Mouse (Mus musculus) forebrain, embryonic 10.5 days (tissue): Measurements from ENCODE around the gene Pawr. TPM values are rescaled to one million over a fixed set of nuclear protein-coding genes. Genes with fewer than 3 reads are reported as not detected.
A peak's percentile ranks its signal among the peaks of the same experiment; 100 is the strongest.
"Not testable (repeated sequence)": the region's sequence is repeated elsewhere in the genome, so short reads cannot be mapped to it uniquely, and the experiment has no call there.

Experiments used
- DNase-seq: peaks from one replicate; pipeline ENCODE4 v3.0.0-alpha.2; 2017; ENCODE audit warnings: low spot score; ENCODE audit errors: extremely low spot score
- H3K27ac ChIP-seq: fragments of 300-500 bp; sonication (generic); 2 replicates; pipeline ENCODE4 v1.5.1; 2016; ENCODE audit warnings: mild to moderate bottlenecking
- H3K27me3 ChIP-seq: fragments of 300-500 bp; sonication (generic); 2 replicates; pipeline ENCODE4 v1.6.1; 2016; ENCODE audit warnings: mild to moderate bottlenecking; ENCODE audit not compliant: poor library complexity, severe bottlenecking
- H3K36me3 ChIP-seq: fragments of 300-500 bp; sonication (generic); replicated peaks from 2 replicates; pipeline ENCODE4 v1.6.1; 2016; ENCODE audit warnings: mild to moderate bottlenecking, moderate library complexity
- H3K4me1 ChIP-seq: fragments of 300-500 bp; sonication (generic); 2 replicates; pipeline ENCODE4 v1.6.1; 2016
- H3K4me3 ChIP-seq: fragments of 300-500 bp; sonication (generic); 2 replicates; pipeline ENCODE4 v1.5.1; 2016; ENCODE audit warnings: mild to moderate bottlenecking, moderate library complexity
- H3K9me3 ChIP-seq: fragments of 300-500 bp; sonication (generic); 2 replicates; pipeline ENCODE4 v1.6.1; 2016; ENCODE audit warnings: mild to moderate bottlenecking, moderate library complexity
- WGBS: fragments of 180-500 bp; shearing (Covaris S2); methylation state at CpG from one replicate; pipeline ENCODE4 v1.1.7; 2016; 5-methylcytosine and 5-hydroxymethylcytosine counted together
- polyA plus RNA-seq: library from polyadenylated mRNA; unstranded; fragments of >200 nt; fragmentation: Nextera tagmentation; extraction: Ambion mirVana; gene quantifications from 2 replicates; pipeline ENCODE4 v1.2.1, GENCODE M21; 2016

Gene Pawr
- polyA plus RNA-seq, 1 experiment from 2014 or later = 12.7 TPM

- not testable (repeated sequence) for H3K27ac ChIP-seq, H3K27me3 ChIP-seq, H3K4me3 ChIP-seq, H3K36me3 ChIP-seq, DNase-seq, H3K9me3 ChIP-seq
- 95% methylated on average over 5 of the region's 5 CpGs for WGBS
- peaks cover 27% of the 10 kb centered on the region for H3K4me1 ChIP-seq
Measured at GRCm38 (mm10) chr10:108440251-108440650, 108.3 kb downstream of the Pawr start.

- Histone ChIP-seq H3K27ac (0 out of 2 replicates have a peak overlapping the region, but pooled peaks have one; percentile 15), H3K36me3 (no peaks in the 10 kb centered on the region), H3K9me3 (no peaks in the 10 kb centered on the region), H3K4me1 (peaks cover 24% of the 10 kb centered on the region), H3K4me3 (no peak overlapping the region), H3K27me3 (no peaks in the 10 kb centered on the region; the same call in 1 of the 2 replicates)
- WGBS = 80% methylated on average over 19 of the region's 19 CpGs
- DNase-seq = no peak
Measured at GRCm38 (mm10) chr10:108443931-108444876, 112.3 kb downstream of the Pawr start.

GRCm38 (mm10) chr10:108445123-108445522 is 113.2 kb downstream of the Pawr start:
- Histone ChIP-seq H3K27me3 (no peaks in the 10 kb centered on the region; the same call in 1 of the 2 replicates), H3K4me1 (peaks cover 24% of the 10 kb centered on the region), H3K4me3 (no peak overlapping the region), H3K27ac (no peak overlapping the region), H3K9me3 (no peaks in the 10 kb centered on the region), H3K36me3 (no peaks in the 10 kb centered on the region)
- DNase-seq = no peak
- 80% methylated on average over 4 of the region's 4 CpGs for WGBS

- peaks cover 24% of the 10 kb centered on the region for H3K4me1 ChIP-seq
- H3K4me3 ChIP-seq = no peak overlapping the region
- no peak for DNase-seq
- 77% methylated on average over 10 of the region's 10 CpGs for WGBS
- peak overlapping the region; percentile 85 for H3K27ac ChIP-seq
- no peaks in the 10 kb centered on the region for H3K36me3 ChIP-seq
- H3K27me3 ChIP-seq = no peaks in the 10 kb centered on the region; the same call in 1 of the 2 replicates
- H3K9me3 ChIP-seq = no peaks in the 10 kb centered on the region
Measured at GRCm38 (mm10) chr10:108445606-108446005, 113.7 kb downstream of the Pawr start.

- WGBS = 12% methylated on average over 24 of the region's 24 CpGs
- Histone ChIP-seq H3K9me3 (no peaks in the 10 kb centered on the region), H3K4me3 (peak overlapping the region; percentile 54), H3K36me3 (no peaks in the 10 kb centered on the region), H3K4me1 (peaks cover 24% of the 10 kb centered on the region), H3K27me3 (no peaks in the 10 kb centered on the region; the same call in 1 of the 2 replicates), H3K27ac (peak overlapping the region; percentile 85)
- DNase-seq = peak; percentile 56
Measured at GRCm38 (mm10) chr10:108446041-108446931, 114.4 kb downstream of the Pawr start.

GRCm38 (mm10) chr10:108447211-108447610 is 115.3 kb downstream of the Pawr start:
- Histone ChIP-seq H3K4me3 (no peak overlapping the region), H3K36me3 (no peaks in the 10 kb centered on the region), H3K27ac (no peak overlapping the region), H3K4me1 (peaks cover 24% of the 10 kb centered on the region), H3K27me3 (no peaks in the 10 kb centered on the region; the same call in 1 of the 2 replicates), H3K9me3 (no peaks in the 10 kb centered on the region)
- no peak for DNase-seq
- 85% methylated on average over 10 of the region's 10 CpGs for WGBS

- no peaks in the 10 kb centered on the region; the same call in 1 of the 2 replicates for H3K27me3 ChIP-seq
- no peaks in the 10 kb centered on the region for H3K36me3 ChIP-seq
- no peak overlapping the region for H3K4me3 ChIP-seq
- no peak for DNase-seq
- WGBS = 93% methylated on average over 11 of the region's 11 CpGs
- no peaks in the 10 kb centered on the region for H3K9me3 ChIP-seq
- H3K4me1 ChIP-seq = peaks cover 24% of the 10 kb centered on the region
- H3K27ac ChIP-seq = no peak overlapping the region
Measured at GRCm38 (mm10) chr10:108448421-108448820, 116.5 kb downstream of the Pawr start.

- Histone ChIP-seq H3K4me3 (no peak overlapping the region), H3K27ac (no peak overlapping the region), H3K27me3 (no peaks in the 10 kb centered on the region; the same call in 1 of the 2 replicates), H3K9me3 (no peaks in the 10 kb centered on the region), H3K4me1 (peaks cover 14% of the 10 kb centered on the region), H3K36me3 (no peaks in the 10 kb centered on the region)
- no peak for DNase-seq
- WGBS = 91% methylated on average over 4 of the region's 4 CpGs
Measured at GRCm38 (mm10) chr10:108450401-108450800, 118.5 kb downstream of the Pawr start.

- 91% methylated on average over 8 of the region's 8 CpGs for WGBS
- Histone ChIP-seq H3K27ac (no peak overlapping the region), H3K9me3 (no peaks in the 10 kb centered on the region), H3K27me3 (no peaks in the 10 kb centered on the region; the same call in 1 of the 2 replicates), H3K4me1 (peaks cover 5% of the 10 kb centered on the region), H3K36me3 (no peaks in the 10 kb centered on the region), H3K4me3 (no peak overlapping the region)
- no peak for DNase-seq
Measured at GRCm38 (mm10) chr10:108451516-108451915, 119.6 kb downstream of the Pawr start.

GRCm38 (mm10) chr10:108452421-108452820 is 120.5 kb downstream of the Pawr start:
- no peaks in the 10 kb centered on the region; the same call in 1 of the 2 replicates for H3K27me3 ChIP-seq
- no peak overlapping the region for H3K4me3 ChIP-seq
- no peak overlapping the region for H3K27ac ChIP-seq
- 90% methylated on average over 9 of the region's 9 CpGs for WGBS
- DNase-seq = no peak
- no peaks in the 10 kb centered on the region for H3K4me1 ChIP-seq
- H3K9me3 ChIP-seq = no peaks in the 10 kb centered on the region
- H3K36me3 ChIP-seq = no peaks in the 10 kb centered on the region

- Histone ChIP-seq H3K9me3 (no peaks in the 10 kb centered on the region), H3K27ac (no peak overlapping the region), H3K4me3 (no peak overlapping the region), H3K4me1 (no peaks in the 10 kb centered on the region), H3K36me3 (no peaks in the 10 kb centered on the region), H3K27me3 (no peaks in the 10 kb centered on the region)
- 60% methylated on average over 2 of the region's 2 CpGs for WGBS
- DNase-seq = no peak
Measured at GRCm38 (mm10) chr10:108453561-108453960, 121.6 kb downstream of the Pawr start.

- no peak for DNase-seq
- WGBS = 93% methylated on average over 11 of the region's 11 CpGs
Measured at GRCm38 (mm10) chr10:108454691-108455117, 122.8 kb downstream of the Pawr start.

More at GRCm38 (mm10) chr10:108454691-108455117, 122.8 kb downstream of the Pawr start:
- no peaks in the 10 kb centered on the region for H3K9me3 ChIP-seq
- no peak overlapping the region for H3K4me3 ChIP-seq
- no peaks in the 10 kb centered on the region for H3K36me3 ChIP-seq
- no peaks in the 10 kb centered on the region for H3K4me1 ChIP-seq
- H3K27ac ChIP-seq = no peak overlapping the region
- H3K27me3 ChIP-seq = no peaks in the 10 kb centered on the region
